In the genomic region with DNA sequence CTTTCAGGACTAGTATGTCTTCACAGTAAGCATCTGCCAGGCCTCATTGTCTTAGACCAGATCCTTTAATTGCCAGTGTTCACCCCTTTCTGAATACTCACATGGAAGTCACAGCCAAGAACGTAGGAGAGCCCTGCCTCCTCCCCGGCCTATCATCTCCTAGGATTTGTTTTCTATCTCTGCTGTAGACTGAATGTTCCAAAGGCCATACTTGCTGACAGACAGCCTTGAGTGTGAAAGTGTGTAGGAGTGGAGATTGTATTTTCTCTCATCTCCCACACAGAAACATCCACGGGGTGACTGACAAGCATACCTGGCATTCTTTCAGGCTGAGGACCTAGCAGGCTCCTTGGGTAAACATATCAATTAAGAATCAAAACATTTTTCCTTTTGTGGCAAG, we compare ENCODE assay signal across 17 mouse cellular contexts.
DNase-seq lines count a peak whose midpoint lies in the region; ATAC-seq lines count a peak whose summit lies in the region.
"Had no signal": no experiment of that assay in that cellular context is flagged by ENCODE, and none has a peak within 500 bp of the region (broad histone marks: within the 10 kb centered on the region; RNA-seq: fewer than 3 reads in every experiment).

No protein-coding gene starts in this region.

- intact Hi-C loops in left cerebral cortex, postnatal 25 days (cut with DNase I) = no loop called here
- intact Hi-C loops in left cerebral cortex, postnatal 4 days (cut with DNase I) = no loop called here

- no peak for ATAC-seq in monocyte, adult 5-6 weeks (replicated peaks; ENCODE audit: insufficient number of reproducible peaks, low FRiP score, low TSS enrichment, poor library complexity, severe bottlenecking)
- ATAC-seq: forebrain, embryonic 13.5 days; forebrain, postnatal 0 days; hindbrain, embryonic 16.5 days had no signal

- DNase-seq in layer of hippocampus, adult 18-20 months (ENCODE audit: low spot score in 2 of 2) = peak; percentile 30 to 64
- no peak for DNase-seq in layer of hippocampus, postnatal 10 days (ENCODE audit: low spot score in 2 of 2)
- DNase-seq in left cerebral cortex, postnatal 25 days (ENCODE audit: low spot score in 2 of 2) = peak; percentile 42 to 72
- DNase-seq in left cerebral cortex, postnatal 4 days = no peak
- DNase-seq in brain, adult 2 months (ENCODE audit: low read depth, low spot score) = peak; percentile 78
- DNase-seq in frontal cortex, postnatal 36 days (ENCODE audit: low spot score in 2 of 2) = peak; percentile 33 to 47
- DNase-seq: adrenal gland, adult 2 months; adrenal gland, postnatal 25 days; cerebellum, adult 2 months; cerebellum, postnatal 10 days; forebrain, postnatal 0 days; gastrocnemius, adult 2 months; gastrocnemius, postnatal 25 days; heart, postnatal 4 days had no signal

Comparison
In these comparisons a context has a peak if more than half of its experiments do, and no peak if none do; other contexts are left out.
1. DNase-seq: peak in layer of hippocampus, adult 18-20 months (2 of 2), left cerebral cortex, postnatal 25 days (2 of 2), brain, adult 2 months (single experiment) and frontal cortex, postnatal 36 days (2 of 2); none in layer of hippocampus, postnatal 10 days (0 of 2) and left cerebral cortex, postnatal 4 days (single experiment).